Mouse (Mus musculus) kidney, embryonic 14.5 days (tissue): Measurements from ENCODE around the gene Adgra3. TPM values are rescaled to one million over a fixed set of nuclear protein-coding genes. Genes with fewer than 3 reads are reported as not detected.

Experiments used
- ATAC-seq: fragments of 200-750 bp; cut with Nextera tagmentation; 2 replicates; pipeline ENCODE4 v1.8.0; 2017; ENCODE audit warnings: moderate number of reproducible peaks, mild to moderate bottlenecking, moderate TSS enrichment, moderate library complexity; ENCODE audit not compliant: low FRiP score, low TSS enrichment
- H3K27ac ChIP-seq: fragments of 300-500 bp; sonication (generic); 2 replicates; pipeline ENCODE4 v1.5.1; 2014; ENCODE audit warnings: low read depth, mild to moderate bottlenecking, low read length, moderate library complexity, mixed read lengths
- H3K27me3 ChIP-seq: fragments of 300-500 bp; sonication (generic); 2 replicates; pipeline ENCODE4 v1.6.1; 2014; ENCODE audit warnings: mild to moderate bottlenecking, low read length; ENCODE audit not compliant: control insufficient read depth, insufficient read depth
- H3K36me3 ChIP-seq: fragments of 300-500 bp; sonication (generic); 2 replicates; pipeline ENCODE4 v1.6.1; 2014; ENCODE audit warnings: low read length, mixed read lengths; ENCODE audit not compliant: control insufficient read depth, insufficient read depth
- H3K4me1 ChIP-seq: fragments of 300-500 bp; sonication (generic); 2 replicates; pipeline ENCODE4 v1.6.1; 2014; ENCODE audit warnings: low read length, mixed read lengths; ENCODE audit not compliant: control insufficient read depth, insufficient read depth
- H3K4me2 ChIP-seq: fragments of 300-500 bp; sonication (generic); replicated peaks from 2 replicates; pipeline ENCODE4 v1.6.1; 2014; ENCODE audit warnings: low read depth, mild to moderate bottlenecking, low read length
- H3K4me3 ChIP-seq: fragments of 300-500 bp; sonication (generic); 2 replicates; pipeline ENCODE4 v1.5.1; 2014; ENCODE audit warnings: mild to moderate bottlenecking, low read length
- H3K9ac ChIP-seq: fragments of 300-500 bp; sonication (generic); 2 replicates; pipeline ENCODE4 v1.6.1; 2014; ENCODE audit warnings: low read depth, mild to moderate bottlenecking, low read length, moderate library complexity
- H3K9me3 ChIP-seq: fragments of 300-500 bp; sonication (generic); 2 replicates; pipeline ENCODE4 v1.6.1; 2016; ENCODE audit warnings: low read length; ENCODE audit not compliant: control insufficient read depth
- WGBS: fragments of 180-500 bp; shearing (Covaris S2); extraction: QIAGEN DNeasy Blood & Tissue Kit; methylation state at CpG from one replicate; pipeline ENCODE4 v1.1.7; 2014; 5-methylcytosine and 5-hydroxymethylcytosine counted together
- polyA plus RNA-seq: library from polyadenylated mRNA; unstranded; fragments of >200 nt; fragmentation: Nextera tagmentation; extraction: Ambion mirVana; gene quantifications from 2 replicates; pipeline ENCODE4 v1.2.1, GENCODE M21; 2014

Gene Adgra3
- polyA plus RNA-seq, 1 experiment from 2014 or later: 64.5 TPM

GRCm38 (mm10) chr5:50026148-50026547, 32.7 kb downstream of the Adgra3 start:
- H3K27ac ChIP-seq: no peak overlapping the region
- 84% methylated on average over 3 of the region's 3 CpGs for WGBS

GRCm38 (mm10) chr5:50024097-50024496, 34.7 kb downstream of the Adgra3 start:
- 95% methylated on average over 6 of the region's 6 CpGs for WGBS
- H3K4me2 ChIP-seq: no peak overlapping the region
- H3K36me3 ChIP-seq: peaks cover 20% of the 10 kb centered on the region; the same call in 1 of the 2 replicates
- H3K4me1 ChIP-seq: peaks cover 7% of the 10 kb centered on the region; the same call in 1 of the 2 replicates
- no peaks in the 10 kb centered on the region for H3K9me3 ChIP-seq
- no peak overlapping the region for H3K27ac ChIP-seq
- H3K27me3 ChIP-seq: no peaks in the 10 kb centered on the region
- ATAC-seq: no peak
- H3K9ac ChIP-seq: no peak overlapping the region
- H3K4me3 ChIP-seq: no peak overlapping the region

More at GRCm38 (mm10) chr5:50026148-50026547, 32.7 kb downstream of the Adgra3 start:
- no peak overlapping the region for H3K9ac ChIP-seq
- ATAC-seq: no peak
- no peak overlapping the region for H3K4me2 ChIP-seq
- no peak overlapping the region for H3K4me3 ChIP-seq
- H3K27me3 ChIP-seq: no peaks in the 10 kb centered on the region
- H3K4me1 ChIP-seq: peaks cover 7% of the 10 kb centered on the region; the same call in 1 of the 2 replicates
- H3K9me3 ChIP-seq: no peaks in the 10 kb centered on the region
- H3K36me3 ChIP-seq: peaks cover 20% of the 10 kb centered on the region; the same call in 1 of the 2 replicates

- Histone ChIP-seq H3K27me3 (no peaks in the 10 kb centered on the region), H3K9ac (no peak overlapping the region), H3K36me3 (peaks cover 9% of the 10 kb centered on the region; the same call in 1 of the 2 replicates), H3K27ac (no peak overlapping the region), H3K4me3 (no peak overlapping the region), H3K9me3 (no peaks in the 10 kb centered on the region), H3K4me2 (no peak overlapping the region), H3K4me1 (0 out of 2 replicates have a peak, but pooled peaks cover 6% of the 10 kb centered on the region)
- WGBS: 48% methylated on average over 5 of the region's 5 CpGs
- ATAC-seq: peak; percentile 70
These were observed 42.7 kb downstream of the Adgra3 start for GRCm38 (mm10) chr5:50015987-50016587.

GRCm38 (mm10) chr5:50015147-50015697, 43.6 kb downstream of the Adgra3 start:
- WGBS: 69% methylated on average over 5 of the region's 5 CpGs
- peaks cover 9% of the 10 kb centered on the region; the same call in 1 of the 2 replicates for H3K36me3 ChIP-seq
- H3K27ac ChIP-seq: no peak overlapping the region

GRCm38 (mm10) chr5:50014658-50015057, 44.1 kb downstream of the Adgra3 start:
- no peak for ATAC-seq

More at GRCm38 (mm10) chr5:50015147-50015697, 43.6 kb downstream of the Adgra3 start:
- no peaks in the 10 kb centered on the region for H3K27me3 ChIP-seq
- no peak overlapping the region for H3K4me2 ChIP-seq
- ATAC-seq: no peak
- H3K4me1 ChIP-seq: 0 out of 2 replicates have a peak, but pooled peaks cover 6% of the 10 kb centered on the region
- no peak overlapping the region for H3K9ac ChIP-seq
- H3K4me3 ChIP-seq: no peak overlapping the region
- no peaks in the 10 kb centered on the region for H3K9me3 ChIP-seq

GRCm38 (mm10) chr5:50013965-50014364, 44.8 kb downstream of the Adgra3 start:
- Histone ChIP-seq H3K9ac (no peak overlapping the region), H3K4me3 (no peak overlapping the region), H3K27ac (no peak overlapping the region), H3K4me2 (no peak overlapping the region), H3K4me1 (0 out of 2 replicates have a peak, but pooled peaks cover 6% of the 10 kb centered on the region), H3K27me3 (no peaks in the 10 kb centered on the region), H3K36me3 (peaks cover 15% of the 10 kb centered on the region), H3K9me3 (no peaks in the 10 kb centered on the region)
- ATAC-seq: no peak
- 62% methylated on average over 4 of the region's 4 CpGs for WGBS

More at GRCm38 (mm10) chr5:50014658-50015057, 44.1 kb downstream of the Adgra3 start:
- peaks cover 9% of the 10 kb centered on the region; the same call in 1 of the 2 replicates for H3K36me3 ChIP-seq
- 66% methylated on average over 7 of the region's 7 CpGs for WGBS
- no peak overlapping the region for H3K27ac ChIP-seq
- H3K9me3 ChIP-seq: no peaks in the 10 kb centered on the region
- 0 out of 2 replicates have a peak, but pooled peaks cover 6% of the 10 kb centered on the region for H3K4me1 ChIP-seq
- H3K27me3 ChIP-seq: no peaks in the 10 kb centered on the region
- H3K9ac ChIP-seq: no peak overlapping the region
- no peak overlapping the region for H3K4me3 ChIP-seq
- no peak overlapping the region for H3K4me2 ChIP-seq

- no peaks in the 10 kb centered on the region for H3K4me1 ChIP-seq
- 81% methylated on average over 4 of the region's 4 CpGs for WGBS
- no peak for ATAC-seq
- H3K4me3 ChIP-seq: no peak overlapping the region
- H3K27ac ChIP-seq: no peak overlapping the region
- no peaks in the 10 kb centered on the region for H3K27me3 ChIP-seq
- H3K9me3 ChIP-seq: no peaks in the 10 kb centered on the region
- H3K9ac ChIP-seq: no peak overlapping the region
- H3K36me3 ChIP-seq: peaks cover 26% of the 10 kb centered on the region
- H3K4me2 ChIP-seq: no peak overlapping the region
These were observed 50.0 kb downstream of the Adgra3 start for GRCm38 (mm10) chr5:50008841-50009240.

GRCm38 (mm10) chr5:50006915-50007658, 51.7 kb downstream of the Adgra3 start:
- Histone ChIP-seq H3K9ac (no peak overlapping the region), H3K4me3 (no peak overlapping the region), H3K4me1 (no peaks in the 10 kb centered on the region), H3K9me3 (no peaks in the 10 kb centered on the region), H3K27me3 (no peaks in the 10 kb centered on the region), H3K4me2 (no peak overlapping the region), H3K36me3 (peaks cover 16% of the 10 kb centered on the region), H3K27ac (no peak overlapping the region)
- WGBS: 73% methylated on average over 9 of the region's 9 CpGs
- ATAC-seq: peak; percentile 54
